Mouse (Mus musculus) frontal cortex, adult (tissue): ENCODE measurements at regions not wholly inside any gene's neighbourhood (a gene's known extent, or its start where the extent isn't known, plus 50 kb on each side); places are given as distances from the start of the nearest gene placed in this dataset.

Source experiments
- ATAC-seq: cut with Nextera tagmentation; 2 replicates; pipeline ENCODE4 v1.9.2; 2017; ENCODE audit warnings: mild to moderate bottlenecking, moderate library complexity, mixed read lengths; ENCODE audit not compliant: low TSS enrichment

GRCm38 (mm10) chr14:66584699-66585098 lies 575.7 kb upstream of the Gulo start:
- no peak for ATAC-seq

DNA sequence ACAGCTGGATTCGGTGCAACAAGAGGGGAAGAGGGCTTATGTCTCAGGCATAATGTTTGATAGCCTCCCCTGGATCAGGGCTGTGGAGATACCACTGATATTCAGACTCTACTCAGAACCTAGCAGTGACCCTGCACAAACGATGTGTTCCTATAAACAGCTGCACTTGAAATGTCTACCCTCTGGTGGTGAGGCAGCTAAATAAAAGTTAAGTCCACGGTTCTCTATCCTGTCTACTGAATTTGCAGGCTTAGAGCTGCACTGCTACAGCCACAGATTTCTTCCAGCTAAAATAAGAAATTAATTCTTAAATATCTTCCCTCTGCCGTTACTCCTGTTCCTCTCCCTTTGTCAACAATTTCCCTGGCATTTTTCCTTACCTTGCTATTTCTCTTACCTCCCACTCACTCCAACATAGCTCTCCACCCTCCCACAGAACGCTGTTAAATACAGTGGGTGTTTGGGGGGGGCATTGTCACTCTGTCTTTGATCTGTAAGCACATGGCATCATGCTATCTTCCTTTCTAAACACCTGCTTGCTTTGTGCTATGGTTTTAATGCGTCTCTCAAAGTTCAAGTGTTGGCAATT lies 571.0 kb upstream of the Gulo start:
- peak; percentile 70 for ATAC-seq

- ATAC-seq, result peak; percentile 74
These were observed 557.6 kb upstream of the Gulo start for GRCm38 (mm10) chr14:66566600-66566999.

DNA sequence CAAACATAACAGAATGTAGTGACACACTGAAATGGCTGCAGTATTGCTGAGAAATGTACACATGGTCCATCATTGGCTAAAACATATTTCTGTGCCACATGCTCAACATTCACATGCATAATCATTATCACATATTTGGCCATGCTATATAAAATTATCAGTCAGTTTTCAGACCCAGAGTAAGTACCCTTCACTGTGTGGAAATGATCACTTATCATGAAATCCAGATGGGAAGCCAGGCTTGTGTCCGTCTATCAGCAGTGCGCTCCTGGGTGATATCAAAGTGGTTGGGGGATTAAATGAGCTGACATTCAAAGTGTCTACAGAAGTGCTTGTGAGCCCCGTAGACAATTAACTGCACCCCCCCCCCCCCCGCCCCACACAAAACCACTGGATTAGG lies 553.7 kb upstream of the Gulo start:
- ATAC-seq, result no peak

DNA sequence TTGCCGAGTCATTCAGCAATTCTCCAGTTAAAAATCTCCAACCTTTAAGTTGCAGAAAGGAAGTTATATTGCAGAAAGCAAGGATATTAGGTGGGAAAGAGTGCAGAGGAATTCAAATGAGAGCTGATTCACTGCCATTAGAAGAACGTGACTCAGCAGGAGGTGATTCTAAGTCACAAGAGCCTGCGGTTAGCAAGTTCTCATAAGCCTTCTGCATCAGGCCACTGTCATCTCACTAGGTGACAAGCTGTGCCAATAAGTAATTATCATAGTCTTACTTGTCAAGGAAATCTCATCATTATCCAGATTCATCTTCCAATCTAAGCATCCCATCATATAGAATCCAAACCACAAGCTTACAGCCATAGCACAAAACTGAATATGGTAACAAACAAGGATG lies 552.7 kb upstream of the Gulo start:
- no peak for ATAC-seq

DNA sequence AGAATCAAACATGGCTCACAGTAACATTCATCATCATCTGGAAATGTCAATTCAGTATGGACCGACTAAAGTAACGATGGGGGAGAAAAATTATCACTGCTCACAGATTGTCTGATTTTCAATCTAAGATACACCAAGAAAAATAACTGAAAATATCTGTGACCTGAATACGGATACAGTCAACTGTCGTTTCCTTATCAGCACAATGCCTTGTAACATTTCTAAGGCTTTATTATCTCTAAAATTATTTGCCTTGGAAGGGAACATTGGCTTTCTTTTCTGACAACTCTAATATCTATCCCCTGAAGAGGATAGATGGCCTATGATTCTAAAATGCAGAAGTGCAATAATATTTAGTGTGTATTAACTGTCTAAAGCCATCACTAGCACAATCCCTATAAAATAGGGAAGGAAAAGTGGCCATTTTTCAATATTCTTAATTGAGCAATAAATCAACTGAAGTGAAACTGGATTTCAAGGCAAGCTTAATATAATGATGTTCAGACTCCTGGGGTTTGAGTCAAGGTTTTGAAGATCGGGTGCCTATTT lies 552.1 kb upstream of the Gulo start:
- ATAC-seq, result no peak

GRCm38 (mm10) chr14:66558393-66558792 lies 549.4 kb upstream of the Gulo start:
- ATAC-seq, result peak; percentile 83

DNA sequence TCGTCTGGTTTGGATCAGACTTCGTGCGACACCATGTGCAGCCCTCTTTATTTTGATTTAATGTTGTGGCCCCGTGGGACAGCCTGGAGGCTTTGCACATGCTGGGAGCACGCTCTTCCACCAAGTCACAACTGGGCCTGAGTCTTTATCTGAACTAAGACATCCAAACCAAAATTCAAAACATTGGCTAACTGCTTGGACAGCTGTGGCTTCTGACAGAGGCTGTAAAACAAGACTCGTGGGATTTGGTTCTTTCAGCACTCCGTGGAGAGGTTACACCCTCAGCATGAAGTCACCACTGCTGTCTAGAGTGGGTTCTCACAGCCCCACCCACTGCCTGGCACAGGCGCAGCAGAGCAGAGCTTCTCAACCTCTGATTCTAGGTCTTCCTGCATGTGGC lies 548.6 kb upstream of the Gulo start:
- peak; percentile 56; the same call in 1 of the 2 replicates for ATAC-seq

DNA sequence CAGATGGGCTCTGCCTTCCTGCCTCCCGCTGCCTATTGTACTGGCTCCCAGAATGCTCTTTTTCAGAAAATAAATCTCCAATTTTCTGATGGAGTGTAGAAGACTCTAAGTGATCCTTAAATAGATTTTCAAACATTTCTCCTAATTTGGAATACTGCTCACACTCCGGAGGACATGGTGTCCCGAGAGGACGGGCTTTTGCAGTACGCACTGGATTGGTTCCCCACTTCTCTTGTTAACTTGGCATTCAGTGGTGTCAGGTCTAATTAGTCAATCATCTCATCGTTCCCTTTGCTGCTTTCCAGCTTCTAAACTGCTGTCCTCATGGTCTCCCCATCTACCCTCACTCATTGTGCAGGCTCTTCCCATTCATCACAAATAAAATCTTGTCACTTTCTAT lies 529.5 kb upstream of the Gulo start:
- ATAC-seq, result peak; percentile 51

GRCm38 (mm10) chr14:66534671-66535070 lies 525.7 kb upstream of the Gulo start:
- peak; percentile 83 for ATAC-seq

DNA sequence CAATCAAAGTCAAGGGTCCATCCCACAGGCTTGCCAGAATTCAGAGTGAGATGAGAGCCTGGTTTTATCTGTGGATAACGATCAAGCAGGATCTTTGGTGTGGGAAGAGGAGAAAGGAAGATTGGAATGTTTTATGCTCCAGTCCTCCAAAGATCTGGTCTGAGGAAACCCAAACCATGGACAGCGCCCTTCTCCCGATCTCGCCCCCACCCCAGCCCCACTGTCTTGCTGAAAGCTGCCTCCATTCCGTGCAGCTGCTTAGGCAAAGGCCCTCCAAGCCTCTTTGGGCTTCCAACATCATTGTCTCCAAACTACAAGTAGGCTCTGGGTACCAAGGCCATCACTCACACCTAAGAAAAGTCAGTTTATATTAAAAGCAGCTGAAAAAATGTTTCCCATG lies 519.1 kb upstream of the Gulo start:
- ATAC-seq, result no peak

- ATAC-seq, result peak; percentile 96
These were observed 518.1 kb upstream of the Gulo start for GRCm38 (mm10) chr14:66527061-66527460.

GRCm38 (mm10) chr14:66522856-66523400 lies 513.9 kb upstream of the Gulo start:
- peak; percentile 22; the same call in 1 of the 2 replicates for ATAC-seq

- no peak for ATAC-seq
These were observed 513.0 kb upstream of the Gulo start for GRCm38 (mm10) chr14:66521836-66522629.

GRCm38 (mm10) chr14:66516770-66517169 lies 507.8 kb upstream of the Gulo start:
- ATAC-seq, result no peak

- ATAC-seq, result no peak
These were observed 501.7 kb upstream of the Gulo start for GRCm38 (mm10) chr14:66510750-66511149.

DNA sequence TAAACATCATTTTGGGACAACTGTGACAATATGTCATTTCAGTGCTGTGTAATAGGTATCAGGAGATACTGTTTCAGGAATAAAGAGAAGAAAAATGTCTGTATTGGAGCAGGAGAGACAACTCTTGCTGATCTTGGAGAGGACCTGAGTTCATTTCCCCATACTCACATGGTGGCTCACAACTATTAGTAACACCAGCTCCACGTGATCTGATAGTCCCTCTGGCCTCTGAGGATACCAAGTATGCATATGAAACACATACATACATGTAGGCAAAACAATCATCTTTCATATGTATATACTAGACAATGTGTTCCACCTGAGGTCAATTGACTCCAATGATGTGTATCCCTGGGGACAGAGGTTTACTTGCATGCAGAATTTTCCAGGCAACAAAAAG lies 501.2 kb upstream of the Gulo start:
- no peak for ATAC-seq

DNA sequence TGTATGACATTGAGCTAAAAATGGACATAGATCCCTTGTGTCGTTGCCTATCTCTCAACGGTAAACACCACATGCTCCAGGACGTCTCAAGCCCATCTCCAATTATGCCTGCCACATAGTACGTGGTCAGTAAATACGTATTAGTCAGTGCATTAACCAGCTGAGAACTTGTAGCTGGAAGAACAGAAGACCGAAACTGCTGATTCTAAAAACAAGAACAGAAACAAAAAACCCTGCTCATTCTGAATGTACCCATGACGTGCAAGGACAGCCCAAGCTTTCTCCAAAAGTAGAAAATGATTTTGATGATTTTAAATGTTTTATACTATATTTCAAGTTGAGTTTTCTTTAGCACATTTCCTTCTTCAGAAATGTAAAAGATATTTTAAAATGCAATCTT lies 500.7 kb upstream of the Gulo start:
- ATAC-seq, result no peak

GRCm38 (mm10) chr14:66501995-66502394 lies 493.0 kb upstream of the Gulo start:
- no peak for ATAC-seq

GRCm38 (mm10) chr14:66499896-66500295 lies 490.9 kb upstream of the Gulo start:
- ATAC-seq, result peak; percentile 95

DNA sequence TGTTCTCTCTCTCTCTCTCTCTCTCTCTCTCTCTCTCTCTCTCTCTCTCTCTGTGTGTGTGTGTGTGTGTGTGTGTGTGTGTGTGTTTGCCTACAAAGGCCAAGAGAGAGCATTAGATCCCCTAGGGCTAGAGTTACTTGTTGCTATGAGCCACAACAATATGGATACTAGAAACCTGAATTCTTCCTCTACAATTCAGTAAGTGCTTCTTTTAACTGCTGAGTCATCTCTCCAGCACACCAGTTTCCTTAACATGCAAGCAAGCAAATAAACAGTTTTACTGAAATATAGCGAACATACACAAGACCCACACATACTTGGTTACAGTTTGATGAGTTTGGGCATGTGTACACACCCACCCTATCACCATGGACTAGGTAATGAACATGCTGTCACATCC lies 486.1 kb upstream of the Gulo start:
- no peak for ATAC-seq

GRCm38 (mm10) chr14:66494518-66494923 lies 485.5 kb upstream of the Gulo start:
- ATAC-seq, result peak; percentile 94

GRCm38 (mm10) chr14:66493691-66494121 lies 484.7 kb upstream of the Gulo start:
- ATAC-seq, result no peak
